Comparison of ENCODE assay signal across 7 mouse cellular contexts in the genomic region with DNA sequence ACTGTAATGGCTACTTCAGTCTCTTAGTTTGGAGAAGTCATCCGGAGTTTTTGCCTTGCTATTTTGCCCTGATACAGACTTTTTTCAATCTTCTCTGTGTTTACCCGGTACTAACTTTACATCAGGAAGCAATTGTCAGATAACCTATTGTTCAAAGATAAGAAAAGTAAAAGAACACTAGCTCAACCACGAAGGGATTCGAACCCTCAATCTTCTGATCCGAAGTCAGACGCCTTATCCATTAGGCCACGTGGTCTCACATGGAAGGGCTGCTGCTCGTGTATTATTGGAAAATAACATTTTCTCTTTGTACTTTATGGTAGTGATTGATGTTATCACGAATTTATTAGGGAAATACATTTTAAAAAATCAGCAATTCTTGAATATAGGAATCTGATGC. TPM values are rescaled to one million over a fixed set of nuclear protein-coding genes. Genes with fewer than 3 reads are reported as not detected.
DNase-seq lines count a peak whose midpoint lies in the region; ATAC-seq lines count a peak whose summit lies in the region.

No protein-coding gene starts in this region.

- no peaks in the 10 kb centered on the region for H3K27me3 ChIP-seq in heart, embryonic 13.5 days (replicated peaks)
- no peaks in the 10 kb centered on the region for H3K27me3 ChIP-seq in stomach, embryonic 15.5 days (replicated peaks)

- peak overlapping the region; percentile 13; the same call in 1 of the 2 replicates for H3K4me3 ChIP-seq in heart, embryonic 13.5 days
- no peak overlapping the region for H3K4me3 ChIP-seq in stomach, embryonic 15.5 days (replicated peaks)

- WGBS in heart, embryonic 13.5 days, result 3% methylated on average over 9 of the region's 9 CpGs
- WGBS in stomach, embryonic 15.5 days, result 5% methylated on average over 9 of the region's 9 CpGs

- H3K4me2 ChIP-seq in heart, embryonic 13.5 days, result peak overlapping the region; percentile 28
- 0 out of 2 replicates have a peak overlapping the region, but pooled peaks have one; percentile 16 for H3K4me2 ChIP-seq in stomach, embryonic 15.5 days

- H3K9ac ChIP-seq in heart, embryonic 13.5 days, result no peak overlapping the region
- H3K9ac ChIP-seq in stomach, embryonic 15.5 days, result no peak overlapping the region

- peak; percentile 53 for ATAC-seq in common myeloid progenitor, adult 5-6 weeks (replicated peaks; ENCODE audit: low read depth, poor library complexity, severe bottlenecking)
- ATAC-seq in heart, embryonic 13.5 days (ENCODE audit: extremely low read depth, insufficient number of reproducible peaks, low FRiP score, low TSS enrichment), result no peak
- peak; percentile 24; the same call in 1 of the 2 replicates for ATAC-seq in stomach, embryonic 15.5 days (ENCODE audit: insufficient read depth, low FRiP score, low read depth)

- H3K27ac ChIP-seq in heart, embryonic 13.5 days (replicated peaks), result no peak overlapping the region
- no peak overlapping the region for H3K27ac ChIP-seq in stomach, embryonic 15.5 days

- H3K4me1 ChIP-seq in heart, embryonic 13.5 days, result peaks cover 52% of the 10 kb centered on the region
- peaks cover 5% of the 10 kb centered on the region for H3K4me1 ChIP-seq in stomach, embryonic 15.5 days

- H3K36me3 ChIP-seq in heart, embryonic 13.5 days, result no peaks in the 10 kb centered on the region
- no peaks in the 10 kb centered on the region for H3K36me3 ChIP-seq in stomach, embryonic 15.5 days

- peak; percentile 75 for DNase-seq in 416B (ENCODE audit: low read depth)
- DNase-seq in CD4-positive helper T cell, adult 2 months (ENCODE audit: low read depth, low spot score), result peak; percentile 57
- DNase-seq in layer of hippocampus, adult 18-20 months (ENCODE audit: low spot score in 2 of 2), result peak; percentile 30 to 90
- DNase-seq in lung, postnatal 25 days (ENCODE audit: low spot score), result peak; percentile 53

- no peaks in the 10 kb centered on the region for H3K9me3 ChIP-seq in heart, embryonic 13.5 days
- no peaks in the 10 kb centered on the region for H3K9me3 ChIP-seq in stomach, embryonic 15.5 days

RNA-seq across cellular contexts. Expression of a gene that starts 15.1 kb away (rescaled TPM):
- not detected in 2 replicates for total RNA-seq in common myeloid progenitor, adult 5-6 weeks (2017)
- 0.45 and 0.82 TPM in 2 replicates for polyA plus RNA-seq in heart, embryonic 13.5 days (2015; fragmentation: Nextera tagmentation; extraction: Ambion mirVana)
- 1 to 10 TPM in 1 of 2 experiments, under 1 TPM in 1; 0.91 to 1.4 TPM for total RNA-seq in layer of hippocampus, adult 18-20 months (2021)
- polyA plus RNA-seq in stomach, embryonic 15.5 days (2015; fragmentation: Nextera tagmentation; extraction: Ambion mirVana), result 0.08 and 0.15 TPM in 2 replicates

RNA-seq across cellular contexts. Expression of a gene that starts 27.1 kb away (rescaled TPM):
- total RNA-seq in common myeloid progenitor, adult 5-6 weeks (2017), result 1,499 and 1,774 TPM in 2 replicates
- 6.3 and 7.2 TPM in 2 replicates for polyA plus RNA-seq in heart, embryonic 13.5 days (2015; fragmentation: Nextera tagmentation; extraction: Ambion mirVana)
- 100 to 1,000 TPM; 331 to 357 TPM for total RNA-seq in layer of hippocampus, adult 18-20 months (2021)
- polyA plus RNA-seq in stomach, embryonic 15.5 days (2015; fragmentation: Nextera tagmentation; extraction: Ambion mirVana), result 6.1 and 7.3 TPM in 2 replicates

RNA-seq across cellular contexts. Expression of a gene that starts 29.9 kb away (rescaled TPM):
- total RNA-seq in common myeloid progenitor, adult 5-6 weeks (2017), result 1,142 and 1,285 TPM in 2 replicates
- polyA plus RNA-seq in heart, embryonic 13.5 days (2015; fragmentation: Nextera tagmentation; extraction: Ambion mirVana), result 2.0 and 3.0 TPM in 2 replicates
- 1 to 10 TPM in 1 of 2 experiments, not detected in 1; 3.0 TPM for total RNA-seq in layer of hippocampus, adult 18-20 months (2021)
- polyA plus RNA-seq in stomach, embryonic 15.5 days (2015; fragmentation: Nextera tagmentation; extraction: Ambion mirVana), result 4.1 and 13.0 TPM in 2 replicates

RNA-seq across cellular contexts. Expression of a gene that starts 31.4 kb away (rescaled TPM):
- 199 and 205 TPM in 2 replicates for total RNA-seq in common myeloid progenitor, adult 5-6 weeks (2017)
- 4.1 and 5.5 TPM in 2 replicates for polyA plus RNA-seq in heart, embryonic 13.5 days (2015; fragmentation: Nextera tagmentation; extraction: Ambion mirVana)
- 1 to 10 TPM; 2.1 to 4.9 TPM for total RNA-seq in layer of hippocampus, adult 18-20 months (2021)
- polyA plus RNA-seq in stomach, embryonic 15.5 days (2015; fragmentation: Nextera tagmentation; extraction: Ambion mirVana), result 6.5 and 7.3 TPM in 2 replicates

RNA-seq across cellular contexts. Expression of a gene that starts 38.1 kb away (rescaled TPM):
- total RNA-seq in common myeloid progenitor, adult 5-6 weeks (2017), result not detected in 2 replicates
- polyA plus RNA-seq in heart, embryonic 13.5 days (2015; fragmentation: Nextera tagmentation; extraction: Ambion mirVana), result 1.1 and 2.2 TPM in 2 replicates
- not detected for total RNA-seq in layer of hippocampus, adult 18-20 months (2021)
- 0.09 and 0.22 TPM in 2 replicates for polyA plus RNA-seq in stomach, embryonic 15.5 days (2015; fragmentation: Nextera tagmentation; extraction: Ambion mirVana)

Comparison
In these comparisons a context has a peak if more than half of its experiments do, and no peak if none do; other contexts are left out.
1. RNA of a gene that starts 29.9 kb away (total RNA-seq): 1,142 to 1,285 TPM in common myeloid progenitor, adult 5-6 weeks; 3.0 TPM in layer of hippocampus, adult 18-20 months; every median in the first group is over 100 times any median in the second.
2. Peak in every context shown above with its lines, with median percentiles within 50 percentile points of each other: DNase-seq.